8 mouse cellular contexts compared by ENCODE assay signal in genomic region chr17:31912881-31913662, GRCm38 (mm10). TPM values are rescaled to one million over a fixed set of nuclear protein-coding genes. Genes with fewer than 3 reads are reported as not detected.
A peak's percentile ranks its signal among the peaks of the same experiment; 100 is the strongest.
DNase-seq lines count a peak whose midpoint lies in the region; ATAC-seq and TF ChIP-seq lines count a peak whose summit lies in the region.

No protein-coding gene starts in this region.

- H3K9me3 ChIP-seq in lung, postnatal 0 days (ENCODE audit: low read length), result no peaks in the 10 kb centered on the region
- H3K9me3 ChIP-seq in hindbrain, embryonic 16.5 days (ENCODE audit: control insufficient read depth, low read length), result no peaks in the 10 kb centered on the region
- H3K9me3 ChIP-seq in stomach, embryonic 14.5 days (ENCODE audit: control insufficient read depth, low read depth, low read length), result no peaks in the 10 kb centered on the region

- ATAC-seq in lung, postnatal 0 days, result no peak
- ATAC-seq in hindbrain, embryonic 16.5 days, result no peak
- ATAC-seq in stomach, embryonic 14.5 days (ENCODE audit: insufficient number of reproducible peaks, insufficient read depth, low FRiP score, low read depth), result peak; percentile 63; the same call in 1 of the 2 replicates

- peak overlapping the region; percentile 93 for H3K27ac ChIP-seq in lung, postnatal 0 days (ENCODE audit: low read length)
- H3K27ac ChIP-seq in hindbrain, embryonic 16.5 days (ENCODE audit: low read depth, low read length), result no peak overlapping the region
- peak overlapping the region; percentile 39; the same call in 1 of the 2 replicates for H3K27ac ChIP-seq in stomach, embryonic 14.5 days (ENCODE audit: low read length)

- H3K9ac ChIP-seq in lung, postnatal 0 days (replicated peaks; ENCODE audit: low read depth), result peak overlapping the region; percentile 32
- H3K9ac ChIP-seq in hindbrain, embryonic 16.5 days (ENCODE audit: low read depth, low read length), result 0 out of 2 replicates have a peak overlapping the region, but pooled peaks have one; percentile 0
- H3K9ac ChIP-seq in stomach, embryonic 14.5 days (replicated peaks; ENCODE audit: low read depth, low read length), result no peak overlapping the region

- H3K4me3 ChIP-seq in lung, postnatal 0 days (ENCODE audit: low read depth, low read length), result no peak overlapping the region
- H3K4me3 ChIP-seq in hindbrain, embryonic 16.5 days (ENCODE audit: low read length), result no peak overlapping the region
- H3K4me3 ChIP-seq in stomach, embryonic 14.5 days (ENCODE audit: low read depth, low read length), result no peak overlapping the region

- no peaks in the 10 kb centered on the region for H3K36me3 ChIP-seq in lung, postnatal 0 days (ENCODE audit: insufficient read depth, low read length)
- H3K36me3 ChIP-seq in hindbrain, embryonic 16.5 days (ENCODE audit: control insufficient read depth, insufficient read depth, low read length), result no peaks in the 10 kb centered on the region
- no peaks in the 10 kb centered on the region for H3K36me3 ChIP-seq in stomach, embryonic 14.5 days (ENCODE audit: control insufficient read depth, insufficient read depth, low read length)

- H3K4me2 ChIP-seq in lung, postnatal 0 days (replicated peaks; ENCODE audit: low read depth, low read length), result peak overlapping the region; percentile 33
- H3K4me2 ChIP-seq in hindbrain, embryonic 16.5 days (ENCODE audit: low read length), result no peak overlapping the region
- H3K4me2 ChIP-seq in stomach, embryonic 14.5 days (replicated peaks; ENCODE audit: low read depth, low read length), result no peak overlapping the region

- peaks cover 28% of the 10 kb centered on the region for H3K4me1 ChIP-seq in lung, postnatal 0 days (ENCODE audit: insufficient read depth, low read depth, low read length)
- no peaks in the 10 kb centered on the region for H3K4me1 ChIP-seq in hindbrain, embryonic 16.5 days (ENCODE audit: control insufficient read depth, insufficient read depth, low read depth, low read length)
- H3K4me1 ChIP-seq in stomach, embryonic 14.5 days (ENCODE audit: control insufficient read depth, insufficient read depth, low read length), result peaks cover 4% of the 10 kb centered on the region

- no peak for TF ChIP-seq EP300 in lung, postnatal 0 days (IDR thresholded peaks at IDR 0.05)

- DNase-seq in gastrocnemius, postnatal 10 days, result peak; percentile 58
- no peak for DNase-seq in gastrocnemius, adult 18-20 months (ENCODE audit: low spot score)
- DNase-seq in lung, postnatal 0 days (ENCODE audit: low spot score), result no peak
- no peak for DNase-seq in lung, postnatal 10 days
- DNase-seq in testis, postnatal 14 days (ENCODE audit: low spot score), result no peak
- DNase-seq in frontal cortex, postnatal 10 days (ENCODE audit: low spot score in 2 of 2), result no peak

- WGBS in lung, postnatal 0 days, result 64% methylated on average over 18 of the region's 18 CpGs
- 50% methylated on average over 18 of the region's 18 CpGs for WGBS in hindbrain, embryonic 16.5 days
- WGBS in stomach, embryonic 14.5 days, result 50% methylated on average over 18 of the region's 18 CpGs

- TF ChIP-seq CTCF in lung, postnatal 0 days (IDR thresholded peaks at IDR 0.05), result no peak

- no peaks in the 10 kb centered on the region for H3K27me3 ChIP-seq in lung, postnatal 0 days (replicated peaks; ENCODE audit: insufficient read depth, low read length)
- no peaks in the 10 kb centered on the region for H3K27me3 ChIP-seq in hindbrain, embryonic 16.5 days (replicated peaks; ENCODE audit: control insufficient read depth, insufficient read depth, low read length)
- H3K27me3 ChIP-seq in stomach, embryonic 14.5 days (ENCODE audit: control insufficient read depth, insufficient read depth, low read length), result no peaks in the 10 kb centered on the region

RNA-seq across cellular contexts. Expression of gene Sik1, which starts 57.5 kb away (rescaled TPM):
- total RNA-seq in gastrocnemius, postnatal 10 days (2021), result 10 to 100 TPM; 30.6 to 33.2 TPM
- total RNA-seq in gastrocnemius, adult 18-20 months (2021), result 10 to 100 TPM; 23.5 to 27.8 TPM
- polyA plus RNA-seq in lung, postnatal 0 days (2015; fragmentation: Nextera tagmentation; extraction: Ambion mirVana), result 29.5 and 35.9 TPM in 2 replicates
- polyA plus RNA-seq in hindbrain, embryonic 16.5 days (2015; fragmentation: Nextera tagmentation; extraction: Ambion mirVana), result 16.2 and 17.4 TPM in 2 replicates
- polyA plus RNA-seq in stomach, embryonic 14.5 days (2014; fragmentation: Nextera tagmentation; extraction: Ambion mirVana), result 19.7 and 20.8 TPM in 2 replicates
